Mouse (Mus musculus) testis, adult 2 months (tissue): ENCODE measurements around the gene Gm43191.

Experiments used
- CTCF ChIP-seq: fragments of 200-500 bp; IDR thresholded peaks from 2 replicates; pipeline ENCODE4 v1.5.1; 2012; ENCODE audit warnings: low read depth, mild to moderate bottlenecking, inconsistent platforms, low read length, moderate library complexity; ENCODE audit not compliant: control insufficient read depth, insufficient read depth, insufficient replicate concordance
- POLR2A ChIP-seq: fragments of 200-500 bp; IDR thresholded peaks from 2 replicates; pipeline ENCODE4 v1.6.1; 2012; ENCODE audit warnings: low read depth, mild to moderate bottlenecking, inconsistent platforms, low read length, moderate library complexity; ENCODE audit not compliant: control insufficient read depth

DNA sequence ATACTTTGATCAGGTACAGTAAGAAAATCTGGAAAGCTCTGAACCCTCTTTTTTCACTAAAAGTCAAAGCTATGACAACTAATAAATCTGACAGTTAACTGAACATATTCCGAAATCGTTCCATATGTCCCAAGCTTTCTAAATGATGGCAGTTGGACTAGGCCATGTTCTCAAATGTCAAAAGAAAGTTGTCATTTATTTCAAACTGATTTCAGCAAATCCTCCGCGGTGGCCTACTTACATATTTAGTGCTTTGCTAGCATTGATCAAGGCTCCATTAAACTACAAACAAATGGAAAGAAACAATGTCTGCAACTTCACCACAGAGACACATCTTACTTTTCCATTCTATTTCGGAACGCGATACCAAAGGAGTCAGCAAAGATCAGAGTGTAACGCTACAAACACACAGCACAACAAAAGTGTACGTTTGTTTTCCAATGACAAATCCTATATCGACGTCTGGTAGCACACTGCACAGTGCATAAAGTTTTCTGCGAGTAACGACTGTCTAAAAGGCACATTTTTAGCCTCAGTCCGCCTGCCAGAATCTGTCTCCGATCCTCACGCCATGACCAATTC is 19.7 kb downstream of the Gm43191 start:
- TF ChIP-seq CTCF (no peak), POLR2A (no peak)
